Mouse (Mus musculus): ENCODE results near the gene Sh3rf3. TPM values are rescaled to one million over a fixed set of nuclear protein-coding genes. Genes with fewer than 3 reads are reported as not detected.
"Not testable (repeated sequence)": the region's sequence is repeated elsewhere in the genome, so short reads cannot be mapped to it uniquely, and the experiment has no call there.

The Sh3rf3 gene
- polyA plus RNA-seq, 1 experiment, result 1.5 TPM

DNA sequence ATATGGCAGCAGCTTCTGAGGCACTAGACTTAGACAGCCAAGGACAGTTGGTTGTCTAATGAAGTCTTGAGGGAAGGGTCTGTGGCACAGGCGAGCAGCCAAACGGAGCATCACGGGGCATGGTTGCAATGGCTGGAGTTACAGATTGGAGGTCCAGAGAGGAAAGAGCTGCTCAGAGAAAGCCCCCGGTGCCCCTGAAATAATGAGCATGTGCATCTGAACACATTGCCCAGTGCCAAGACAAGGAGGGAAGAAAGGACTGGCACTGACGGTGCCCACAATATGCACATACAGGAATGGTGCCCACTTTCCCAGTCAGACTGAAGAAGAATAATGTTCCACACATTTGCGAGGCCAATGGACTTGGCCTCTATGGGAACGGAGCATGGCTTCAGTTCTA is 278.8 kb downstream of the Sh3rf3 start:
- TF ChIP-seq POLR2A (IDR thresholded peaks at IDR 0.05; ENCODE audit: low read depth, low read length) (no peak), CTCF (IDR thresholded peaks at IDR 0.05; ENCODE audit: extremely low read depth, insufficient read depth, insufficient read length, insufficient replicate concordance) (no peak)
- H3K4me3 ChIP-seq (ENCODE audit: extremely low read depth, insufficient read depth, insufficient read length), result no peak overlapping the region
- H3K4me1 ChIP-seq (ENCODE audit: control insufficient read depth, insufficient read depth, insufficient read length), result no peaks in the 10 kb centered on the region
- no peak for DNase-seq (ENCODE audit: low read depth in 1 of 2, low spot score in 2 of 2)
- no peaks in the 10 kb centered on the region for H3K36me3 ChIP-seq (ENCODE audit: control insufficient read depth, insufficient read depth, low read length)
- H3K27me3 ChIP-seq (ENCODE audit: control insufficient read depth, insufficient read depth, low read length), result no peaks in the 10 kb centered on the region
- WGBS, result 95% methylated on average over 7 of the region's 7 CpGs
- H3K27ac ChIP-seq (ENCODE audit: insufficient read depth, low read length), result no peak overlapping the region

DNA sequence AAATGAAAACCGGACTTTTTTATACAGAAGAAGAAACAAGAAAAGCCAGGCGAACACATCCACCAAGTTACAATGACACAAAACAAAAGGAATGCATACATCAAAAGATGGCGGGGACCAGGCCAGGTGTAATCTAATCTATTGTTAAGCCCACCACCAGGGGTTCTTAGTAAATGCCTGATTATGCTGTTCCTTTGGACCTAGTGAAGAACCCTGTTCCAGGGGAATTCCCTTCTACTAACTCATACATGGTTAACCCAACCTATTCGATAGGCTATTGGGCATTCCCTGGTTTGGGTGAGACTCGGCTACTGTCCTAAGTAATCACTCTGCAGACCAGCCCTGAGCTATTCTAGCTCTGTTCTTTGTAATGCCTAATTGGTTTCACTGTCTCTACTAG is 289.9 kb downstream of the Sh3rf3 start:
- not testable (repeated sequence) for H3K27ac ChIP-seq (ENCODE audit: insufficient read depth, low read length); H3K36me3 ChIP-seq (ENCODE audit: control insufficient read depth, insufficient read depth, low read length); H3K4me3 ChIP-seq (ENCODE audit: extremely low read depth, insufficient read depth, insufficient read length); H3K27me3 ChIP-seq (ENCODE audit: control insufficient read depth, insufficient read depth, low read length); H3K4me1 ChIP-seq (ENCODE audit: control insufficient read depth, insufficient read depth, insufficient read length); DNase-seq (ENCODE audit: low read depth in 1 of 2, low spot score in 2 of 2)
- WGBS, result 89% methylated on average over 5 of the region's 5 CpGs

DNA sequence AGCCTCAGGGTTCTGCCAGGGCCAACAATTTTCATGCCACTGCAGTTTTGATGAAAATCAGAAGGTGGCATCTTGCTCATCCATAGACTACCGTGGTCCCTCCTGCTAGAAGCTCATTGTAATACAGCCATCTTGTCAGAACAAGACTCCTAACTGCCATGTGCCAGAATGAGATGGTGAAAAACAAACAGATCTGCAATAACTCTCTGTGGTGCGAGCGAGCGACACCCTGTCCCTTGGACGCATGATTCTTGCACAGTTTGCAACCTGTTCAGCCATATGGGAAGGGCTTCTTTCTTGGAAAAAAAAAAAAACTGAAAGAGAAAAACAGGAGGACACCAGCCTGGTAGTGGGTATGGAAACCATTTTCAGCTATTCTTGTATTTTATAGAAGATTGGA is 291.5 kb downstream of the Sh3rf3 start:
- Histone ChIP-seq H3K27me3 (ENCODE audit: control insufficient read depth, insufficient read depth, low read length) (no peaks in the 10 kb centered on the region), H3K4me1 (ENCODE audit: control insufficient read depth, insufficient read depth, insufficient read length) (no peaks in the 10 kb centered on the region), H3K36me3 (ENCODE audit: control insufficient read depth, insufficient read depth, low read length) (no peaks in the 10 kb centered on the region), H3K4me3 (ENCODE audit: extremely low read depth, insufficient read depth, insufficient read length) (no peak overlapping the region), H3K27ac (ENCODE audit: insufficient read depth, low read length) (no peak overlapping the region)
- TF ChIP-seq POLR2A (IDR thresholded peaks at IDR 0.05; ENCODE audit: low read depth, low read length), result no peak
- no peak for TF ChIP-seq CTCF (IDR thresholded peaks at IDR 0.05; ENCODE audit: extremely low read depth, insufficient read depth, insufficient read length, insufficient replicate concordance)
- no peak for DNase-seq (ENCODE audit: low read depth in 1 of 2, low spot score in 2 of 2)
- WGBS, result 93% methylated on average over 5 of the region's 5 CpGs

DNA sequence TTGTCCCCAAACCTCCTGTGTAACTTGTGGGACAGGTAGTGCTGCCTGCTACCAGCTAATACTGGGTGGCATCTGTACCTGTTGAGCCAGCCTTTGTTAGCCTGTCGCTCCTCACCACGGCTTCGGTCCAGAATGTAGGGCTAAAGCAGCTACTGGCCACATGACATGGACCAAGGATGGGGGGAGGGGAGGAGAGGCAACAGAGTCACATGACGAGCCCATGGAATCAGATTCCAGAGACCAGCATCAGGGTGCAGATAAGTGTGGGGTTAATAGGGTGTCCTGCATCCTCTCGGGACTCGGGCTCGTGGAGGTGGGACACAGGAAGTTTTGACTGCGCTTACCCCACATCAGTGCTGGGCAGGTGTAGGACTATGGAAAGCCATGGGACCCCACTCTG is 292.7 kb downstream of the Sh3rf3 start:
- Histone ChIP-seq H3K27ac (ENCODE audit: insufficient read depth, low read length) (no peak overlapping the region), H3K4me3 (ENCODE audit: extremely low read depth, insufficient read depth, insufficient read length) (no peak overlapping the region), H3K27me3 (ENCODE audit: control insufficient read depth, insufficient read depth, low read length) (no peaks in the 10 kb centered on the region), H3K4me1 (ENCODE audit: control insufficient read depth, insufficient read depth, insufficient read length) (no peaks in the 10 kb centered on the region), H3K36me3 (ENCODE audit: control insufficient read depth, insufficient read depth, low read length) (no peaks in the 10 kb centered on the region)
- TF ChIP-seq POLR2A (IDR thresholded peaks at IDR 0.05; ENCODE audit: low read depth, low read length) (no peak), CTCF (IDR thresholded peaks at IDR 0.05; ENCODE audit: extremely low read depth, insufficient read depth, insufficient read length, insufficient replicate concordance) (no peak)
- no peak for DNase-seq (ENCODE audit: low read depth in 1 of 2, low spot score in 2 of 2)
- WGBS, result 92% methylated on average over 8 of the region's 8 CpGs

DNA sequence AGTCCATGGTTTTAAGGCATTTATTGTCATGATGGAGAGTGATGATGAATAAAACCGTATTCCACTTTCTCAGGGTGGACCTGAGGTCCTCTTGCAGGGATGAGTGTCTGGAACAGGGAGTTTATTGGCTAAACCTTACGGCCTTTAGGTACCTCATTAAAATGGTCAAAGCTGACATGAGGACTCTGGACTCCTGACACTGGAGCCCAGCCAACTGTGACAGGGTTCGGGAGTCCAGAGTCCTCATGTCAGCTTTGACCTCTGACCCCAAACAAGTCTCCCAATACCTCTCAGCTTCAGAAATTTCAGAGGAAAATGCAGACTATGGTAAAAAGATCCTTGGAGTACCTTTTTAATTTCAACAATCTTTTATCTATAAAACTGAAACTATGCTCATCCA is 293.5 kb downstream of the Sh3rf3 start:
- DNase-seq (ENCODE audit: low read depth in 1 of 2, low spot score in 2 of 2), result no peak

DNA sequence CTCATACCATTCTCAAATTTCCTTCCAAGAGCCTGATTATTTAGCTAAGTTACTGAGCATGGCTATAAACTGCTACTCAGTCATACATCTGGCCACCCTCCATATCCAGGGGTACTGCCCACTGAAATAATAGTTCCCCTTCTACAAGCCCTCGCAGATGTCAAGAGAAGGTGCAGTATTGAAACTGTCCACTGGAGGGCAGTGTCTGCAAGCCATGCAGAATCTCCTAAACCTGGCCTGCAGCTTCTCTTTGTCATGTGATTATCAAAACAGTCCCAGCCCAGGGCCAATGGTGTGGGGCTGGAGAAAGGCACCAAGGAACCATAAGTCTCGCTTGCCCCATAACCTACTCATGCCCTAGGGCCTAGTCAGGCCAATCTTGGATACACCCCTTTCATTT is 295.9 kb downstream of the Sh3rf3 start:
- no peak overlapping the region for H3K4me3 ChIP-seq (ENCODE audit: extremely low read depth, insufficient read depth, insufficient read length)
- DNase-seq (ENCODE audit: low read depth in 1 of 2, low spot score in 2 of 2), result peak; percentile 22 to 45
- H3K27me3 ChIP-seq (ENCODE audit: control insufficient read depth, insufficient read depth, low read length), result no peaks in the 10 kb centered on the region
- H3K27ac ChIP-seq (ENCODE audit: insufficient read depth, low read length), result no peak overlapping the region
- TF ChIP-seq POLR2A (IDR thresholded peaks at IDR 0.05; ENCODE audit: low read depth, low read length), result no peak
- peak; percentile 56; the same call in 1 of the 2 replicates for TF ChIP-seq CTCF (IDR thresholded peaks at IDR 0.05; ENCODE audit: extremely low read depth, insufficient read depth, insufficient read length, insufficient replicate concordance)
- no peaks in the 10 kb centered on the region for H3K4me1 ChIP-seq (ENCODE audit: control insufficient read depth, insufficient read depth, insufficient read length)
- 14% methylated on average over 2 of the region's 2 CpGs for WGBS
- no peaks in the 10 kb centered on the region for H3K36me3 ChIP-seq (ENCODE audit: control insufficient read depth, insufficient read depth, low read length)

More for the DNA sequence above, 293.5 kb downstream of the Sh3rf3 start:
- Histone ChIP-seq H3K27ac (ENCODE audit: insufficient read depth, low read length) (no peak overlapping the region), H3K36me3 (ENCODE audit: control insufficient read depth, insufficient read depth, low read length) (no peaks in the 10 kb centered on the region), H3K4me3 (ENCODE audit: extremely low read depth, insufficient read depth, insufficient read length) (no peak overlapping the region), H3K4me1 (ENCODE audit: control insufficient read depth, insufficient read depth, insufficient read length) (no peaks in the 10 kb centered on the region), H3K27me3 (ENCODE audit: control insufficient read depth, insufficient read depth, low read length) (no peaks in the 10 kb centered on the region)
- TF ChIP-seq POLR2A (IDR thresholded peaks at IDR 0.05; ENCODE audit: low read depth, low read length) (no peak), CTCF (IDR thresholded peaks at IDR 0.05; ENCODE audit: extremely low read depth, insufficient read depth, insufficient read length, insufficient replicate concordance) (no peak)
- 84% methylated on average over 3 of the region's 3 CpGs for WGBS

DNA sequence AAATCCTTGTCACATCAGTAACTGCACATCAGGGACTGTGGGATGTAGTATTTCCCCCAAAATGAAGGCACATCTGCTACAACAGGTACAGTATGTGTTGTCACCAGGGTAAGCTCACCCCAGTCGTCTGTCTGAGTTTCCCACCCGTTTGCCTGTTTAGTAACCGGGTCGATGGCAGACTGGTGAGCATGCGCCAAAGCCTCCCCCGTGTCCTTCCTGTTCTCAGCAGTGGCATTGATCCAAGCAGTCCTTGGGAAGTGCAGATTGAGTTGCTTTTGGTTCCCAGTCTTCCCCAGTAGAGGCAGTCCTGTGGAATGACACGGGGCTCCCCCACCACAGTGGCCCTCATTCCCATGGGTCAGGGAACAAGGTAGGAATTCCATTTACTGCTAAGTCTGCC is 297.2 kb downstream of the Sh3rf3 start:
- H3K27me3 ChIP-seq (ENCODE audit: control insufficient read depth, insufficient read depth, low read length), result no peaks in the 10 kb centered on the region
- WGBS, result 89% methylated on average over 7 of the region's 7 CpGs

More for the DNA sequence above, 297.2 kb downstream of the Sh3rf3 start:
- DNase-seq (ENCODE audit: low read depth in 1 of 2, low spot score in 2 of 2), result no peak
- Histone ChIP-seq H3K27ac (ENCODE audit: insufficient read depth, low read length) (no peak overlapping the region), H3K4me1 (ENCODE audit: control insufficient read depth, insufficient read depth, insufficient read length) (no peaks in the 10 kb centered on the region), H3K36me3 (ENCODE audit: control insufficient read depth, insufficient read depth, low read length) (no peaks in the 10 kb centered on the region), H3K4me3 (ENCODE audit: extremely low read depth, insufficient read depth, insufficient read length) (no peak overlapping the region)
- TF ChIP-seq CTCF (IDR thresholded peaks at IDR 0.05; ENCODE audit: extremely low read depth, insufficient read depth, insufficient read length, insufficient replicate concordance) (no peak), POLR2A (IDR thresholded peaks at IDR 0.05; ENCODE audit: low read depth, low read length) (no peak)

Measured in spleen, adult 2 months (tissue).